Mouse (Mus musculus) gastrocnemius, postnatal 36 days (tissue): ENCODE measurements around the gene Coasy. TPM values are rescaled to one million over a fixed set of nuclear protein-coding genes. Genes with fewer than 3 reads are reported as not detected.
A peak's percentile ranks its signal among the peaks of the same experiment; 100 is the strongest.

Source experiments
- DNase-seq, 2 experiments: peaks; one replicate each; pipeline ENCODE4 v3.0.0; 2022
- intact Hi-C: fragments of 180-260 bp; cut with DNase I; formaldehyde crosslinking; loops from one replicate; pipeline ENCODE4 v1.15.1; 2025
- total RNA-seq, 2 experiments: library from RNA; stranded (reverse); gene quantifications; 2 replicates each; pipeline ENCODE4 v1.2.3; 2021

Coasy gene
- total RNA-seq, 2 experiments from 2014 or later = 8.0 to 8.9 TPM

GRCm38 (mm10) chr11:101085617-101086322, 3.4 kb downstream of the Coasy start:
- intact Hi-C loops = no loop called here

GRCm38 (mm10) chr11:101086323-101086674, 3.9 kb downstream of the Coasy start:
- no peak for DNase-seq

More at GRCm38 (mm10) chr11:101085617-101086322, 3.4 kb downstream of the Coasy start:
- no peak for DNase-seq

GRCm38 (mm10) chr11:101086756-101087681, 4.7 kb downstream of the Coasy start, which contains the start of gene Mlx:
Gene Mlx (plus strand): TSS chr11:101087277.
- intact Hi-C loops = no loop called here

More at GRCm38 (mm10) chr11:101086323-101086674, 3.9 kb downstream of the Coasy start:
- intact Hi-C loops = no loop called here

GRCm38 (mm10) chr11:101087682-101088055, 5.3 kb downstream of the Coasy start:
- intact Hi-C loops = no loop called here

More at GRCm38 (mm10) chr11:101086756-101087681, 4.7 kb downstream of the Coasy start, which contains the start of gene Mlx:
- peak; percentile 75 to 86 for DNase-seq

GRCm38 (mm10) chr11:101089931-101090330, 7.6 kb downstream of the Coasy start:
- DNase-seq = no peak
- intact Hi-C loops = no loop called here

More at GRCm38 (mm10) chr11:101087682-101088055, 5.3 kb downstream of the Coasy start:
- DNase-seq = no peak

GRCm38 (mm10) chr11:101094930-101095313, 12.6 kb downstream of the Coasy start:
- intact Hi-C loops = loop anchor here (1.0 kb wide), 1 partner anchor 80 kb away; the partner anchor contains the start of gene Ccr10
- DNase-seq = no peak

DNA sequence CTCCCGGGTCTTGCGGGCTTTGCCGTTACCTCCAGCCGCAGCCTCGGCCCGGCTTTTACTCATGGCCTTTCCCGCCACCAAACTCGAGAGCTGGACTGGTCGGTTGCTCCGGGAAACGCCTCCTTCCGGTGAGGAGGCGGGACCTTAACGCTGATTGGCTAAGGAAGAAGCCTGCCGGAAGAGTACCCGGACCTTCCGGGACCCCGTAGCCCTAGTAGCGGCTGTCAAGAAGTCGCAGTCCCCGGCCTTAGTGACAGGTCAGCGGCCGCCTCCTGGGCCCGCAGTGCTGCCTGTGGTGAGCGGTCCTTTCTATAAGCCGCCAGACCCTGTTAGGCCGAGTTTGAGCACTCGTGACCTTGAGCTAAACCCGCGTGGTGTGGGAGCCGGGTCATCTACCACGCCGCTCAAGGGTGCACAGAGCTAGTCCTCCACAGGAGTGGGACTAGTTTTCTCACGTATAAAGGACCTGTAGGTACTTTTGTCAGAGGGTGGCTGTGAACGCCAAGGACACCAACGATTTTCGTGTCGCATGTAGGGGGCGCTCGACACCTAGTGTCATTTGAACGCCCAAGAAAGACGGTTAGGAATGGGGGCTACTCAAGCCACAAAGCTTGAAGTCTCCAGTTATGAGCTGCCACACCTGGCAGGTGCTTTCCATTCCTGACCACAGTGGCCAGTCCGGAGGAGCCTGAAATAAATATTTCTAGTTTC, 13.1 kb downstream of the Coasy start, which contains the start of gene Psmc3ip:
Gene Psmc3ip, minus strand, starts transcription at position 123 of the 711 bp plus-strand sequence.
- intact Hi-C loops = loop anchor here (1.0 kb wide), 1 partner anchor 80 kb away; the partner anchor contains the start of gene Ccr10
- peak; percentile 93 to 96 for DNase-seq

- intact Hi-C loops = no loop called here
- no peak for DNase-seq
These were observed 15.9 kb downstream of the Coasy start for GRCm38 (mm10) chr11:101098231-101098630.

GRCm38 (mm10) chr11:101103011-101103410, 20.6 kb downstream of the Coasy start:
- no peak for DNase-seq
- intact Hi-C loops = no loop called here

DNA sequence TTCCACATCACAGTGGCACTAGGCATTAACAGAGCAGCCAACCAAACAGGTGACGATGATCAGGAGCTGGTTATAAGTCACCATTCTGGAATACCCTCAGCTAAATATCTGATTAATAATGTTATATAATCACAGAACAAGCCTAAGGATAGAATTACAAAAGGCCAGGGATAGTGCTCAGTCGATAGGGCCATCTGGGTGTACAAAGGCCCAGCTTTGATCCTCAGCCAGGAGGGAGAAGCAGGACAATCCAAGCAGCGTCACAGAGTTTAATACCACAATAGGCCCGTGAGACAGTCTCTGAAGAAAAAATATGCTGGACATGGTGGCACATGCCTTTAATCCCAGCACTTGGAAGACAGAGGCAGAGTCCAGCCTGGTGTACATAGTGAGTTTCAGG, 27.0 kb downstream of the Coasy start:
- DNase-seq = no peak
- intact Hi-C loops = no loop called here

GRCm38 (mm10) chr11:101110708-101111107, 28.3 kb downstream of the Coasy start:
- DNase-seq = no peak
- intact Hi-C loops = no loop called here

DNA sequence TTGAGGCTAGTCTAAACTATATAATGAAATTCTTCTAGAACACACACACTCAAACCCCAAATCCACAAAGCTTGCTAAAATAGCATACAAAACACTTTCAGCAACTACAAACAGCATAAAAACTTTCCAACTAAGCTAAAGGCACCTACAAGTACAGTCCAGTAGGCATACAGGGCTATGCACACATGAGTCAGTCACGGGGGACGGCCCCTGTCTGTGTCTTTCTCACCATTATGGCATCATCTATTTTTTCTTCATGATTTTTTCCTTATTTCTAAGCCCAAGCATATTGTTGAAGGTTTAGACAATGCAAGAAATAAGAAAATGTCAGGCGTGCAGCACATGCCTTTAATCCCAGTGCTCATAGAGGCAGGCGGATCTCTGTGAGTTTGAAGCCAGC, 28.8 kb downstream of the Coasy start:
- intact Hi-C loops = no loop called here
- no peak for DNase-seq

DNA sequence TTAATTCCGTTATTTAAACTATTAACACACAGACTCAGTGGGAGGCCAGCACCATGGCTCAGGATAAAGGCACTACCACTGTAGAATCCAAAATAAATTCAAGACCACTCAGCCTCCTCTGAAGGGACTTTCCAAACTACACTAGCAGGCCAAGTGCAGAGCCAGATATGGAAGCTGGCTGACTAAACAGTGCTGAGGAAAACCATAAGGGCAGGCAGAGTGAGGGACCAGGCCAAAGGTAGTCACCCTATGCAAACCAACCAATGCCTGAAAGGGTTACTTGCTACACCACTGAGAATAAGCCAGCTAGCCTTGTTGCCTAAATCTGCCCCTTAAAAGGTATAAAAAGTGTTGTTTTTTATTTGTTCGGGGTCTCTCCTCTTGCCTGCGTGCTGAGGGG, 29.8 kb downstream of the Coasy start:
- no peak for DNase-seq
- intact Hi-C loops = no loop called here

DNA sequence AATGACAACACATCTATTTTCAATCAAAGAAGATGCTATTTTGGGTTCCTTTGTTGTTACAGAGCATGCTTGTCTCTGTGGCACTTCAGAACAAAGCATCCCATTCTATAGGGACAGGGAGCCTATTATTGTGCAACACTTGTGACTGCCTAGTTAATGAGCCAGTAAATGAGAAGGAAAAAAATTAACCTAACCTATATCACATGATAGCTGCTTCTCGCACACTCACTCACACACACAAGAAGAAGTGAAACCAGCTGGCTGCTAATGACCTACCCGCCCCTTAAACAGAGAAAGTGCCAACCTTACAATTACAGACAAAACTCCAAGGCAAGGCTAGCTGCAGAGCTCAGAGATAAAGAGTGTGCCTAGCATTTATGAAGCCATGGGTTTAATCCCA, 33.2 kb downstream of the Coasy start:
- intact Hi-C loops = loop anchor here (5.0 kb wide), 1 partner anchor 57 kb away; the partner anchor contains the start of genes Cntnap1 and Plekhh3
- no peak for DNase-seq

GRCm38 (mm10) chr11:101118105-101118504, 35.7 kb downstream of the Coasy start:
- intact Hi-C loops = loop anchor here (5.0 kb wide), 1 partner anchor 54 kb away; the partner anchor contains the start of genes Cntnap1 and Plekhh3
- no peak for DNase-seq

DNA sequence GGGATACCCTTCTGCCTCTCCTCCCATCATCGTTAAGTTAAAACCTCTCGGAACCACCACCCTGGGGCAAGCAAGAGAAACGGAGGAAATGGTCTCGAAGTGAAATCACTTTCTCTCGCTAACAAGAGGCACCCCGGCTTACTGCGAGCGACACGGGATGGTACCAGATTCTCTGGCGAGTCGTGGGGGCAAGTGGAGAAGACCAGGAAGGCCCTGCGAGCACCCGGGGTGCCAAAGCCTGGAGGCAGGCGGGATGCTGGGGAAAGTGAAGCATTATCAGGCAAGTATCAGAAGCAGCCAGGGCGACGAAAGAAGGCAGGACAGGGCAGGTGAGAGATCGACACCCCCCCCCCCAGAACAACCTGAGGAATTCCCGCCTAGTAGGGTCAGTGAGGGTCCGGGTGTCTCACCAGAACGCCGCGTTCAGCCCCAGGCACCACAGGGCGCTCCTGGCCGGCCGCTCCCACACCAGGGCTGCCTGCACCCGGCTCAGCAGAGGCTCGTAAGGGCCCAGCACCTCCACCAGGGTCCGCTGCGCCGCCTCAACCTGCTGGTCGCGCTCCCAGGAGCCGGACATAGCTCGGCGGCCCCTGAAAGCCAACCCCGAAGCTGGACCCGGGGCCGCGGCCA, 36.9 kb downstream of the Coasy start:
- intact Hi-C loops = loop anchor here (5.0 kb wide), 1 partner anchor 53 kb away; the partner anchor contains the start of genes Cntnap1 and Plekhh3
- no peak for DNase-seq

GRCm38 (mm10) chr11:101119761-101120544, 37.6 kb downstream of the Coasy start, which contains the start of the genes Retreg3 and Tubg1:
Gene Retreg3 (minus strand): TSS chr11:101119893.
Gene Tubg1 (plus strand): TSS chr11:101119938.
- peak; percentile 98 to 99 for DNase-seq
- intact Hi-C loops = loop anchor here (5.0 kb wide), 1 partner anchor 52 kb away; the partner anchor contains the start of genes Cntnap1 and Plekhh3

- intact Hi-C loops = no loop called here
These were observed 38.3 kb downstream of the Coasy start for GRCm38 (mm10) chr11:101120545-101121188.

More at GRCm38 (mm10) chr11:101120545-101121188, 38.3 kb downstream of the Coasy start:
- DNase-seq = no peak
